Mouse (Mus musculus) telencephalon, adult 2 months (tissue): ENCODE results near the gene Serf1.
"Not testable (repeated sequence)": the region's sequence is repeated elsewhere in the genome, so short reads cannot be mapped to it uniquely, and the experiment has no call there.

Source experiments
- DNase-seq: peaks from one replicate; pipeline ENCODE4 v3.0.0-alpha.2; 2011; ENCODE audit warnings: low read depth, low spot score

The Serf1 gene

DNA sequence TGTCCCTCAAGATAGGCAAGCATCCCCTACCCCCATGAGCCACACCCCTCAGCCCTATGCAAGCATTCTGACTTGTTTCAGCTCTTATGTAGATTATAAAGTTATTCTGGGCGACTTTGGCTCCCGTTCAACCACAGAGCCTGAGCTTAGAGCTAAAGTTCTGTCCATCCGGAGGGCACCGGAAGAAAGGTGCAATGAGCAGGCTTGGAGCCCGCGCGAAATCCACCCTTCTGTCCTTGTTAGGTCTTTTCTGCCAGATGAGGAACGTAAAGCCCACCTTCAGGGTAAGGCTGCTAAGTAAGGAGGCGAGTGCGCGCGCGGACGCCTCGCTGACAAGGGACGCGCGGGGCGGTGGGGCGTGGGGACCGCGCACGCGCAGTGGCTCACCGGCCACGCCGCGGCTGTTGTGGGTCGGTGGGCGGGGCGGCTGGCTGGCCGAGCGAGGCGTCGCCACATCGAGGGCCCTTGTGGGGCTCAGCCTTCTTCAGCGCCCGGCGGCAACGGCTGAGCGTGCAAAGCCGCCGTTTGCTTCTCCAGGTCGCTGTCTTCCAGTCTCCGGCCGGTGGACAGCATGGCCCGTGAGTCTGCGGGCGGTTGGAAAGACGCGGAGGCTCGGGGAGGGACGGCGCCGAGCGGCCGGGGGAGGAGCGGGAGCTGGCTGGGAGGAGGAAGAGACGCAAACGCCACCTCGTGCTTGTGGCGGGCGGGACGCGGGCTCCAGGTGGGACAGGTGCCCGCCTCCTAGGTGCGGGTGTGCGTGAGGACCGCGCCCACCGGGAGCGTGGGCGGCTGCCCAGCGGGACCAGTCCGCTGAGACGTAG is at the start of gene Serf1:
Gene Serf1, plus strand, starts transcription at position 361 of the 821 bp plus-strand sequence.
- peak; percentile 32 for DNase-seq

DNA sequence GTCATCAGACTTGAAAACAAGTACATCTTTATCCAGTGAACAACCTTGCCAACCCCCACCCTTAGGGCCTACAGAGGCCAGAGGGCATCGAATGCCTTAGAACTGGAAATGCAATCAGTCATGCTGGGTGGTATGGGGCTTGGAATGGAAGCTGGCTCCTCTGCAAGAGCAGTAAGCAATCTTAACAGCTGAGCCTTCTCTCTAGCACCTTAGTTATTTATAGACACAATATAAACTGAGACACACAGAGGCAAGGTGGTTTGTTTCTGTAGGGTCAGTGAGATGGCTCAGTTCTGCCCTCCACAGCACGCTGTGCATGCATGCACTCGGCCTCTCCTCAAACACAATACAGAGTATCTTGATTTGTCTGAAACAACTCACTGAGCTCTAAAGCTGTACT is 43.9 kb upstream of the Serf1 start:
- DNase-seq, result no peak

DNA sequence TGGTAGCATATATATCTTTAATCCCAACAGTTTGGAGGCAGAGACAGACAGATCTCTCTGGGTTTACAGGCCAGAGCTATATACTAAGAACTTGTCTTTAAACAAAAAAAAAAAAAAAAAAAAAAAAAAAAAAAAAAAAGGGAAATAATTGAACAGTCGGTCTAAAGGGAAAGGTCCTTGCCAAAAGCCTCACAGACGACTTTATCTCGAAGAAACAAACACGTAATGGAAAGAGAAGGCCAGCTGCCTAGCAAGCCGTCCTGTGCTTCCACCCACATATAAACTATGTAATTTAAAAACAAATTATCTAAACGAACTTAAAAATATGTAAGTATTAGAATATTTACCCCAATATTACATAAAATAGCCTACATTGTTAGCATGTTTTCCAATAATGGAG is 40.0 kb upstream of the Serf1 start:
- no peak for DNase-seq

DNA sequence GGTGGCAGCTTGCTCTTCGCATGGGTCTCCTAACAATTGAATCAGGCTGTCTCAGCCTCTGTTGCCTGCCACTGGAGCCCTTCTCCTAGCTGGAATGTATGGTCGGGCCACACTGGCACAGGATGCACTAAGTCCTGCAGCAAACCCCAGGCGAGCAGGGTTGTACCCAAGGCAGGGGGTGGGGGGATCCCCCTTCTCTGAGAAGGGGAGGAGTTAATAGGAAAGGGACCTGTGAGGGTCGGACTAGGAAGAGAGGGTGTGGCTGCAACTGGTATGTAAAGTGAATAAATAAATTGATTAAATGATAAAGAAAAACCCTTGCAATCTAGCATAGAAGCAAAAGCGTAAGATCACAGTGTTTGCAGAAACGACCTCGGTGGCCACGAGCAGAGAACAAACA is 36.3 kb upstream of the Serf1 start:
- DNase-seq, result no peak

DNA sequence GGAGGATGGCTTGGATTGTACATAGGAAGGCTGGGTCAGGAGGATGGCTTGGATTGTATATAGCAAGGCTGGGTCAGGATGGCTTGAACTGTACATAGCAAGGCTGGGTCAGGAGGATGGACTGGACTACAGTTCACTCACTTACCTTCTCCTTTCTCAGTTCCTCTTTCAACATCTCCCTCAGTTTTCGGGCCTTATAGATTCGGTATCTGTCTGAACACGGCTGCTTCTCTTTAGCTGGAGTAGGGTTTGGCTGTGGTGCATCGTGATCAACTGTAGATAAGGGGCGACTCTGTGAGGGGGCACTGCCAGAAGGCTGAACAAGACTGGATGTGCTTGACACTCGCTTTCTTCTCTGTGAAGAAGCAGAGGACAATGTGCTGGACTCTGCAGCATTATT is 9.0 kb upstream of the Serf1 start:
- DNase-seq, result no peak

DNA sequence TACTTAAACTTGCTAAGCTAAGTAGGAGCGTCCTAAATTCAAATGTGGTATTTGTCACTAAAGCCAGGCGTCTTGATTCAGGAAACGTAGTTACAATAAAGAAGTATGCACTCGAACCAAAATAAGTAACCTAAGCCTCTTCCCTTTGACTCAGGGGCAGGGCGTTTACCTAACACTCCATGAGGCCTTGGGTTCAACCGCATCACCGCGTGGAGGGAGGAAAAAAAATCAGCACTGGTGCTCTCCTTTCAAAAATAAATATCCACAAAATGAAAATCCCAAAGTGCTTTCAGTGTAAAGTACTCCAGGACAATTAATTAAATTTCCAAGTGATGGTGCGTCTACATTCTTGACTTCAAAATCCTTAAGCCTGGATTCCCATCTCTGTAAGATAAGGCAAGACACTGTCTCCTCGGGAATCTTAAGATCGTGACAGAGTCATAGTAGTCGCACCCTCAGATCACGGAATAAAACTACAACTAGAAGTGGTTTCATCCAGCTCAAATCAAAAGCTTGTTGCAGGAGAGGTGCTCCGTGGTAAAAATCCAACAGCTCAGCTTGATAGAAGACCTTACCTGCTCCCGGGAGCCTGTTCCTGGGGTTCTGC is 4.7 kb upstream of the Serf1 start:
- DNase-seq, result no peak

DNA sequence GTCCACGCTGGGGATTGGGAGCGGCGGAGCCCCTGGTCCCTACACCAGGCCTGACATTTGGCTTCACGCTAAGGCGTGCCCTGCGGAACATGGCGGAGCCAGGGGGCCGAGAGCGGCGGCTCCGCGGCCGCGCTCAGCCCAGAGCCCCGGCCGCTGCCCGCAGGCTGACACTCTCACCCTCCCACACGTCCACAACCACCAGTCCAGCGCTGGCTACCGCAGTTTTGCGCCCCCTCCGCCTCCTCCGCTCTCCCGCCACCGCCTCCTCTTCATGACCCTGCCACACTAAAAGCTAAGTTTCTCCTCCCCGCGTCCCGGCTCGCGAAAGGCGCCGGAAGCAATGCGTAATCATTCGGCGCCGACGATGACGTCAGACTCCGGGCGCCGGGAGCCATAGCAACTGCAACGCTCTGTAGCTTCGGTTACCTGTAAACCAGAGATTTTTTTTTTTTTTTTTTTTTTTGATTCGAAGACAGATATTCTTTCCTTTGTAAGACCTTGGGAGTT is 4.0 kb upstream of the Serf1 start, which contains the start of gene Bdp1:
Gene Bdp1, minus strand, starts transcription at position 323 of the 507 bp plus-strand sequence.
- peak; percentile 80 for DNase-seq

DNA sequence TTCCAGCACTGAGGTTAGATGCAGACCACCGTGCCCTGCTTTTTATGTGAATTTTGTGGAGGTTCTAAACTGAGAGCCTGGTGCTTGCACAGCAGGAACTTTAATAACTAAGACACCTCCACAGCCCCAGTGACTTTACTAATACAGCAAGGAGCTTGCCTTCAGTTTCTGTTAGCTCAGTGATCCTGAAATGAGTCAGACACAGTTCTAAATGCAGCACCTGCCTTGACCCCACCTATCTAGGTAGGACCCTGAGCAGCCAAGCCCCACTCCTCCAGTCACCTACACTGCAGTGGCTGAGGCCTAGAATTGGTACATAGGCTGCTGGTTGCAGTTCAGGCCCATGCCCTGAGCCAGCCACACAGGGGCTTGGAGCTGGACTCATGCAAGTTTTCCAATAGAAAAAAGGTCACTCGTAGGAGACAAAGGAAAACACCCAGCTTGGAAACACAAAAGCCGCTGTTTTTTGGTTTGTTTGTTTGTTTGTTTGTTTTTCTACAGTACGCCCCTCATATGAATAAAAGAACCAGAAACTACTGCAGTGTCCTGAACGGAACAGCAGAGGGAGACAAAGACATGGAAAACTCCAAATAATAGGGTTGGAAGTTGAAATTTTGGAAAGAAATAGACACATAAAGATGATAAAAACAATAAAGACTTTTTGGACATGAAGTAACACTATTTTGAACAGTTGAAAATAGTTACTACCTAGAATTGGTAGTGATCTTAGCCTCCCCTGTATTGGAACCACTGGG is 4.6 kb downstream of the Serf1 start:
- DNase-seq, result no peak

DNA sequence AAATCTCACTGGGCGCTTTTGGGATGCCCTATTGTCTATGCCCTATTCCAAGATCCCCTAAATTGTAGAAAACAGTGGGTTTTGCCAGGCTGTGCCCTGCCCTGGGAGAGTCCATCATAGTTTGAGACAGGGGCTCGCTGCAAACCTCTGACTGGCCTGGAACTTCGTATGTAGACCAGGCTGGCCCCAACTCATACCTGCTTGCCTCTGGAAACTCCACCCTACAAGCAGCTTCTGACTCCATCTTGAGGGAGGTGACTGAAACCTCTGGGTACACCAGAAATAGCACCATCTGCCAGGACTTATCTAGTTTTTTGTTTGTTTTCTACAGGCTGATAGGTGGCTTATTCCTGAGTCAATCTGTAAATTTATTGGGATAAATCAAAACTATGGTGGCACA is 16.2 kb downstream of the Serf1 start:
- DNase-seq, result no peak

DNA sequence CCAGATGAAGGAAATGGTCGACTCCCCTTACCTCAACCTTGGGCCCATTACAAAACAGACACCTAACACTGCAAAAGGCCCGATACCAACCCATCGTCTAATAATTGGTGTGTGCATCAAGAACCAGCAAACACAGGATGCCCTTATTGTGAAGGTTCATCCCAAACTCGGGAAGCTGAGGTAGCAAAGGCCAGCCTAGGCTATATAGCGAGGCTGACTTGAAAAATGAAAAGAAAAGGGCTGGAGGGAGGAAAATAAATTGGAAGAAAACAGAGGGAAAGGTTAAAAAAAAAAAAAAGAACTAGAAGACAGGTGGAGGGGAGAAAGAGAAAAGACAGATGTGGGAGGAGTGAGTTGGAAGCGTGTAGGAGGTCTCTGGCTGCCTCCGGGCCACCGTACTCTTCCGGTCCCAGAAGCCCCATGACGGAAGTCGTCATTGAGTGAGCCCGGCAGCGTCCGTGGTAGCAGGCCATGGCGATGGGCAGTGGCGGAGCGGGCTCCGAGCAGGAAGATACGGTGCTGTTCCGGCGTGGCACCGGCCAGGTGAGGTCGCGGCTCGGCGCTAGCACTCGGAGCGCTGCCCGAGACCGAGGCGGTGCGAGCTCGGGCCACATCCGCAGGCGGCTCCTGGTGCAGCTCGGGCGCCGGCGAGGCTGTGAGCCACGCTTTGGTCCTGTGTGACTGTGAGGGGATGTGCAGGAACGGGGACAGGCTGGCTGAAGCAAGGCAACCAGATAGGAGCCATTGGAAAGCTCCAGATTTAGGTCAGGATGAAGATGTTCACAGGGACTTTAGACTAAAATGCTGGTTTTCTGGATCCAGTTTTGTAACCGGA is 16.8 kb downstream of the Serf1 start, which contains the start of gene Smn1:
Gene Smn1, plus strand, starts transcription at position 430 of the 835 bp plus-strand sequence.
- DNase-seq, result peak; percentile 96

DNA sequence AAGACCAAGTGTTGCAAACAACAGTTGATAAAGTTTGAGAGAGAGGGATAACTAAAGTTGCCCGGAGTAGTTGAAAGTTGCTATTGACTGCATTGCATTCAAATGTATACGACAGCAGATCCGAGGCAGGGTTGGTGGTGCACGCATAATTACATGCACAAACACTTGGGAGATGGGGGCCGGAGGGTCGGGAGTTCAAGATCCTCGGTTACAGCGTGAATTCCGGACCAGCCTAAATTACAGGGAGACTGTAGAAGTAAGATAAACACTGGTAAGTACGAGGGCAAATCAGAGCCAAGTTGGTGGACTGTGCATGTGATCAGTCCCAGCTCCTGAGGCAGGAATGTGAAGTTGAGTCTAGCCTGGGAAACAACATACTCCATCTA is 17.4 kb downstream of the Serf1 start:
- no peak for DNase-seq

DNA sequence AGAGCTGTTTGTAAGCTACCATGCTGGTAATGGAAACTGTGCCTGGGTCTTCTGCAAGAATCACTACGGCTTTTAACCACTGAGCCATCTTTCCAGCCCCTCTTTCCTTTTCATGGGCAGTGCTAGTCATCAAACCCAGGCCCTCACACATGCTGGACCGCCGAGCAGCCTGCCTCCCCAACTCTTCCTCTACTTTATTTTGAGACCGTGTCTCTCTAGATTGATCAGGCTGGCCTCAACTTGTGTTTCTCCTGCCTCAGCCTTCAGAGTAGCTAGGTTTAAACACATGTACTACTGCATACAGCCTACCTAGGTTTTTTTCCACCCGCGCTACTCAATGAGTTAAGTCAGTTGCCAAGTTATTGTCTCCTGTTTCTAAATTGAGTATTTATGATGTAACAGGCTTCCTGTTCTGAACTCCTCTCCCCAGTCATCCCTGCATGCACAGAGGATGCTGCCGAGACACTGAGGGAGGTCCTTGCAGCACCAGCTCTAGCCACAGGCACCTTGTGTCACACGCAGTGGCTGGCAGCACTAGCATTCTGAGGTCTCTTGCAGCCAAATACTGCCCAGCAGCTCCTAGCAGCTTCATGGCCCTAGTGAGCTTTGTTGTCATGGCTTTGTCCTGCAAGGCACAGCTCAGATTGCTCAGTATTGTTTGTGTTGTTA is 34.0 kb downstream of the Serf1 start:
- no peak for DNase-seq

DNA sequence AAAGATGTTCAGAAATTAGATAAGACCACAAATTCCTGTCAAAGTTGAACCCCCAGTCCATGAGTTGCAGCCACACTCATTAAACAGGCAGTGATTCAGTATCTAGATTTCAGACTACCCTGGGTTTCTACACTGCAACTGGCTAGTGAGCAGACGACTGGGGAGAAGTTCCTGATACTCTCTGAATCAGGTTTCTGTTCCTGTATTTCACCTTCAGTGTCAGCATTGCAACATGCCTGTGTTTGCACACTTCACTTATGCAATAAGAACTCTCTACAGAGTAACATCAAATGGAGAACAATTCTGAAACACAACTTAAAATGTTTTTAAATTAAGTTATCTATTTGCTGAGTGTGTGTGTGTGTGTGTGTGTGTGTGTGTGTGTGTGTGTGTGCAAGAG is 44.8 kb downstream of the Serf1 start:
- DNase-seq, result peak; percentile 6

DNA sequence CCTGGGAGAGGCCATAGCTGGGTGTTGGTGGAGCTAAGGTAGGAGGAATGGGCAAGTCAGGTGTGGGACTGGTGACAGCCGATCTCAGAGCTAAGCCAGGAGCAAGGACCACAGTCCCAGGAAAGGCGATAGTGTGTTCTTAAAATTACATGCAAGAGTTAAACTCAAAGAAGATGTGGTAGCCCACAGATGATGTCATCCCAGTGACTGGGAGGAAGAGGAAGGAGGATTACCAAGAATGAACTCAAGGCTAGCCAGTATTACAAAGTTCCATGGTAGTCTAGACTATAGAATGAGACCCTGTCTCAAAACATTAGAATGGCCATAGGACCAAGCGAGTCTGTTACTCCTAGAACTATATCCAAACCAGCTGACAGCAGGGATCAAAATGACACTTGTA is 48.8 kb downstream of the Serf1 start:
- no peak for DNase-seq

DNA sequence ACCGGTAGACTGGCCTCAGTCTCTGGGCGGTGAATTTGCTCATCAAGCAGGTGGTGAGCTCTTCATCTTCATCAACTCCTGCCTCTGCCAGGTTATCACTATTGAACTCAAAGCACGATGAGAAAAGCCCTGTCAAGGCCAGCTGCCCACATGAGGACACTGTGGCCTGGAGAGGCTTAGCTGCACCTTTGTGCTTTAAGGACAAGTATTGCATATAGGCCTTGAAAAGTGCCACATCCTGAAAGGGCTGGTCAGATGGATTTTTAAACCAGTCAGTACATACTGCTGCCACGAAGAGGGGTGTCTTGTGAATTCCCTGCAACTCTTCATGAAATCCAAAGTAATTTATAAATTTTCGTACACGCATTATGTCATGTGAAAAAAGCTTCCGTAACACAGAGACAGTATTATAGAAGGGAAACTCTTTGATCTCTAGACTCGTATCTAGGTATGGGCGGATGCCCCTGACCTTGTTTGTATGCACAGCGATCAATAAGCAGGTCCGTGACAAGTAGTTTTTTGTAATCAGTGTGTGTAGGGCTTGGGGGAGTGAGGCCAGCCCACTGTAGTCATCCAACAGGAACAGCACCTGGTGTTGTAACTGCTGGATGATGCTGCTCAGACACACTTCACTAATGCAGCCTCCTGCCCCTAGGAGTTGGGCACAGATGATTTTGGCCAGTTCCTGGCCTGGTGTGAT is 53.5 kb downstream of the Serf1 start:
- DNase-seq, result not testable (repeated sequence)

DNA sequence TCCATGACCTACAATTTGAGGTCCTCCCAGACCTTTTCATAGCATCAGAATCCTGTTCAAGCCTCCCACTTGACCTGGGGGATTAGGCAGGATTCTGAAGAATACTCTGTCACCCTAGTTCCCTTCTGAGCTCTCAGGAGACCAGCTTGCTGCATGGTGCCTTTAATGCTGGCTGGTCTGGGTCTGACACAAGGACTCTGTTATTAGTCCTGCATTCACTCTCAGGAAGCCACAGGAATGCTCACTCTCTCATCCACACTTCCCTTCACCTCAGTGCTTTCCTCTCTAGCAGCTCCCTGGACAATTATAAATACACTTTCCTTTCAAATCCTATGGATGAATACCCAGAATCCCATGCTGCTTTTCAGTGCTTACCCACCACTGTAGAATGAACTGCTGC is 54.7 kb downstream of the Serf1 start:
- DNase-seq, result not testable (repeated sequence)
